Mouse (Mus musculus): ENCODE measurements around the gene Fbxo17.

- TF ChIP-seq POLR2A (IDR thresholded peaks at IDR 0.05; ENCODE audit: borderline replicate concordance, extremely low read depth, insufficient read depth, insufficient read length, poor library complexity, severe bottlenecking) (no peak), CTCF (IDR thresholded peaks at IDR 0.05; ENCODE audit: borderline replicate concordance, extremely low read depth, insufficient read depth, insufficient read length) (no peak)
Measured at GRCm38 (mm10) chr7:28671172-28671571, 45.4 kb upstream of the Fbxo17 start.

Data from brain, embryonic 14.5 days (tissue).